Mouse (Mus musculus): Measurements from ENCODE around the gene Fgd4.

The Fgd4 gene

GRCm38 (mm10) chr16:16600461-16600860, at the start of gene Fgd4:
Gene Fgd4, minus strand, starts transcription at chr16:16600549.
- DNase-seq (ENCODE audit: low spot score): no peak

- no peak for DNase-seq (ENCODE audit: low spot score)
Observed at GRCm38 (mm10) chr16:16645148-16645547, 44.8 kb upstream of the Fgd4 start.

GRCm38 (mm10) chr16:16633730-16634129, 33.4 kb upstream of the Fgd4 start:
- DNase-seq (ENCODE audit: low spot score): no peak

GRCm38 (mm10) chr16:16599586-16600401, 555 bp downstream of the Fgd4 start:
- peak; percentile 63 for DNase-seq (ENCODE audit: low spot score)

- no peak for DNase-seq (ENCODE audit: low spot score)
Observed at GRCm38 (mm10) chr16:16596582-16596981, 3.8 kb downstream of the Fgd4 start.

GRCm38 (mm10) chr16:16592622-16593021, 7.7 kb downstream of the Fgd4 start:
- no peak for DNase-seq (ENCODE audit: low spot score)

GRCm38 (mm10) chr16:16584409-16585032, 15.8 kb downstream of the Fgd4 start:
- peak; percentile 31 for DNase-seq (ENCODE audit: low spot score)

- no peak for DNase-seq (ENCODE audit: low spot score)
Observed at GRCm38 (mm10) chr16:16576556-16576955, 23.8 kb downstream of the Fgd4 start.

GRCm38 (mm10) chr16:16574508-16574907, 25.8 kb downstream of the Fgd4 start:
- no peak for DNase-seq (ENCODE audit: low spot score)

GRCm38 (mm10) chr16:16573167-16573566, 27.2 kb downstream of the Fgd4 start:
- no peak for DNase-seq (ENCODE audit: low spot score)

- DNase-seq (ENCODE audit: low spot score): no peak
Observed at GRCm38 (mm10) chr16:16571356-16571755, 29.0 kb downstream of the Fgd4 start.

- no peak for DNase-seq (ENCODE audit: low spot score)
Observed at GRCm38 (mm10) chr16:16566786-16567185, 33.6 kb downstream of the Fgd4 start.

GRCm38 (mm10) chr16:16566215-16566614, 34.1 kb downstream of the Fgd4 start:
- no peak for DNase-seq (ENCODE audit: low spot score)

GRCm38 (mm10) chr16:16565786-16566185, 34.6 kb downstream of the Fgd4 start:
- no peak for DNase-seq (ENCODE audit: low spot score)

- DNase-seq (ENCODE audit: low spot score): no peak
Observed at GRCm38 (mm10) chr16:16560718-16561117, 39.6 kb downstream of the Fgd4 start.

GRCm38 (mm10) chr16:16559878-16560531, 40.3 kb downstream of the Fgd4 start:
- DNase-seq (ENCODE audit: low spot score): peak; percentile 58

- DNase-seq (ENCODE audit: low spot score): no peak
Observed at GRCm38 (mm10) chr16:16559016-16559877, 41.1 kb downstream of the Fgd4 start.

GRCm38 (mm10) chr16:16557738-16558137, 42.6 kb downstream of the Fgd4 start:
- no peak for DNase-seq (ENCODE audit: low spot score)

- DNase-seq (ENCODE audit: low spot score): no peak
Observed at GRCm38 (mm10) chr16:16554098-16554497, 46.3 kb downstream of the Fgd4 start.

GRCm38 (mm10) chr16:16552197-16552596, 48.2 kb downstream of the Fgd4 start:
- DNase-seq (ENCODE audit: low spot score): no peak

GRCm38 (mm10) chr16:16549105-16549504, 51.2 kb downstream of the Fgd4 start:
- no peak for DNase-seq (ENCODE audit: low spot score)

GRCm38 (mm10) chr16:16546657-16547056, 53.7 kb downstream of the Fgd4 start:
- DNase-seq (ENCODE audit: low spot score): no peak

Measured in testis, postnatal 14 days (tissue).